Mouse (Mus musculus) midbrain, postnatal 0 days (tissue): ENCODE data around the gene Epas1. TPM values are rescaled to one million over a fixed set of nuclear protein-coding genes. Genes with fewer than 3 reads are reported as not detected.

Experiments used
- ATAC-seq: fragments of 200-750 bp; cut with Nextera tagmentation; 2 replicates; pipeline ENCODE4 v1.8.0; 2017; ENCODE audit warnings: moderate number of reproducible peaks, mild to moderate bottlenecking, moderate TSS enrichment, moderate library complexity; ENCODE audit not compliant: low FRiP score
- DNase-seq: peaks from one replicate; pipeline ENCODE4 v3.0.0-alpha.2; 2015; ENCODE audit warnings: low spot score
- H3K27ac ChIP-seq: fragments of 300-500 bp; sonication (generic); 2 replicates; pipeline ENCODE4 v1.5.1; 2014; ENCODE audit warnings: low read depth, mild to moderate bottlenecking, low read length, mixed read lengths
- H3K27me3 ChIP-seq: fragments of 300-500 bp; sonication (generic); 2 replicates; pipeline ENCODE4 v1.6.1; 2014; ENCODE audit warnings: low read length, control low read depth, mixed read lengths; ENCODE audit not compliant: insufficient read depth
- H3K36me3 ChIP-seq: fragments of 300-500 bp; sonication (generic); 2 replicates; pipeline ENCODE4 v1.6.1; 2014; ENCODE audit warnings: low read length, control low read depth, mixed read lengths; ENCODE audit not compliant: insufficient read depth
- H3K4me1 ChIP-seq: fragments of 300-500 bp; sonication (generic); 2 replicates; pipeline ENCODE4 v1.6.1; 2014; ENCODE audit warnings: mild to moderate bottlenecking, control low read depth, antibody characterized with exemption, low read length, mixed read lengths; ENCODE audit not compliant: insufficient read depth
- H3K4me2 ChIP-seq: fragments of 300-500 bp; sonication (generic); 2 replicates; pipeline ENCODE4 v1.6.1; 2014; ENCODE audit warnings: low read depth, mild to moderate bottlenecking, low read length, mixed read lengths; ENCODE audit not compliant: poor library complexity, severe bottlenecking
- H3K4me3 ChIP-seq: fragments of 300-500 bp; sonication (generic); 2 replicates; pipeline ENCODE4 v1.5.1; 2014; ENCODE audit warnings: low read depth, mild to moderate bottlenecking, low read length, moderate library complexity
- H3K9ac ChIP-seq: fragments of 300-500 bp; sonication (generic); replicated peaks from 2 replicates; pipeline ENCODE4 v1.6.1; 2014; ENCODE audit warnings: mild to moderate bottlenecking, low read length, moderate library complexity, mixed read lengths; ENCODE audit not compliant: poor library complexity, severe bottlenecking
- H3K9me3 ChIP-seq: fragments of 300-500 bp; sonication (generic); 2 replicates; pipeline ENCODE4 v1.6.1; 2016; ENCODE audit warnings: low read length, control low read depth
- CTCF ChIP-seq: IDR thresholded peaks from 2 replicates; pipeline ENCODE4 v1.5.1; 2016; ENCODE audit warnings: antibody characterized with exemption, mild to moderate bottlenecking
- WGBS: fragments of 180-500 bp; shearing (Covaris S2); extraction: QIAGEN DNeasy Blood & Tissue Kit; methylation state at CpG from one replicate; pipeline ENCODE4 v1.1.7; 2014; 5-methylcytosine and 5-hydroxymethylcytosine counted together
- polyA plus RNA-seq: library from polyadenylated mRNA; unstranded; fragments of >200 nt; fragmentation: Nextera tagmentation; extraction: Ambion mirVana; gene quantifications from 2 replicates; pipeline ENCODE4 v1.2.1, GENCODE M21; 2015
- total RNA-seq: library from RNA; depleted of rRNA; stranded (reverse); fragments of >200 nt; gene quantifications from 2 replicates; pipeline ENCODE4 v1.2.3, GENCODE M21; 2014

Epas1 gene
- total and polyA plus RNA-seq, 2 experiments from 2014 or later, result 6.3 to 17.5 TPM

DNA sequence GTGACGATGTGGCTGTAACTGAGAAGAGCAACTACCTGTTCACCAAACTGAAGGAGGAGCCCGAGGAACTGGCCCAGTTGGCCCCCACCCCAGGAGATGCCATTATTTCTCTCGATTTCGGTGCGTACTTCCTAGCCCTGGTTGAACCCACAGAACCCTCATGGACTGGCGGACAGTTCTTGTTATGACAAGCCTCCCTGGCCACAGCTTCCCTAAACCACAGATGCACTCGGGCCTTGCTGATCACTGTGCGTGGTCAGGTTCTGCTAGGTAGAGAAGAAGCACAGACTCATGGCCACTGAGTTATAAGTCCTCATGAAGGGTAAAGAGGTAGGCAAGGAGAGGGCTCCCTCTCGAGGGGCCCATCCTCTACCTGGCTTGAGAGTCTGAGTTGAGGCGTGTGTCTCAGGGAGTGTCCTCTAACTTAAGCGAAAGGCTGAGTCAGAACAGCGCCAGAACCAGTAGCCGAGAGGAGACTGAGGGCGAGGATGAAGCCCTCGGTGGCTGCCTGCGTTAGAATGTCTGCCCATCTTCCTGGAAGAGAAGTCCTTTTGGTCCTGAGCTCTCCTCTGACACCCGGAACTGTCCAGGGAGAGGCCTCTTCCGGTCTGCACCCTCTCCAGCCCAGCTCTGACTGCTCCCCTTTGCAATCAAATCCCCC, 71.1 kb downstream of the Epas1 start:
- H3K4me2 ChIP-seq, result no peak overlapping the region
- 93% methylated on average over 17 of the region's 18 CpGs for WGBS
- H3K4me1 ChIP-seq, result no peaks in the 10 kb centered on the region
- H3K27ac ChIP-seq, result no peak overlapping the region
- H3K9ac ChIP-seq, result no peak overlapping the region
- DNase-seq (no peak), ATAC-seq (no peak)
- no peak overlapping the region for H3K4me3 ChIP-seq
- no peaks in the 10 kb centered on the region; the same call in 1 of the 2 replicates for H3K36me3 ChIP-seq
- TF ChIP-seq CTCF, result no peak
- no peaks in the 10 kb centered on the region for H3K27me3 ChIP-seq
- H3K9me3 ChIP-seq, result no peaks in the 10 kb centered on the region

GRCm38 (mm10) chr17:86825163-86825902, 71.8 kb downstream of the Epas1 start:
- Histone ChIP-seq H3K9ac (no peak overlapping the region), H3K27me3 (no peaks in the 10 kb centered on the region), H3K4me3 (no peak overlapping the region), H3K36me3 (no peaks in the 10 kb centered on the region; the same call in 1 of the 2 replicates), H3K9me3 (no peaks in the 10 kb centered on the region), H3K27ac (no peak overlapping the region), H3K4me1 (no peaks in the 10 kb centered on the region), H3K4me2 (no peak overlapping the region)
- no peak for DNase-seq
- 88% methylated on average over 9 of the region's 9 CpGs for WGBS
- no peak for TF ChIP-seq CTCF
- no peak for ATAC-seq

GRCm38 (mm10) chr17:86826376-86826775, 72.9 kb downstream of the Epas1 start:
- H3K36me3 ChIP-seq, result no peaks in the 10 kb centered on the region; the same call in 1 of the 2 replicates
- ATAC-seq (no peak), DNase-seq (no peak)
- H3K9ac ChIP-seq, result no peak overlapping the region
- no peaks in the 10 kb centered on the region for H3K4me1 ChIP-seq
- no peaks in the 10 kb centered on the region for H3K27me3 ChIP-seq
- WGBS, result 92% methylated on average over 17 of the region's 17 CpGs
- H3K9me3 ChIP-seq, result no peaks in the 10 kb centered on the region
- no peak overlapping the region for H3K4me2 ChIP-seq
- TF ChIP-seq CTCF, result no peak
- no peak overlapping the region for H3K4me3 ChIP-seq
- no peak overlapping the region for H3K27ac ChIP-seq

- TF ChIP-seq CTCF, result no peak
- no peak overlapping the region for H3K4me3 ChIP-seq
- H3K9me3 ChIP-seq, result no peaks in the 10 kb centered on the region
- H3K4me2 ChIP-seq, result no peak overlapping the region
- H3K27me3 ChIP-seq, result no peaks in the 10 kb centered on the region
- no peak for ATAC-seq
- H3K27ac ChIP-seq, result no peak overlapping the region
- H3K36me3 ChIP-seq, result no peaks in the 10 kb centered on the region; the same call in 1 of the 2 replicates
- no peak overlapping the region for H3K9ac ChIP-seq
- WGBS, result 96% methylated on average over 19 of the region's 19 CpGs
- DNase-seq, result no peak
- no peaks in the 10 kb centered on the region for H3K4me1 ChIP-seq
Observed at GRCm38 (mm10) chr17:86827391-86828165, 74.1 kb downstream of the Epas1 start.

DNA sequence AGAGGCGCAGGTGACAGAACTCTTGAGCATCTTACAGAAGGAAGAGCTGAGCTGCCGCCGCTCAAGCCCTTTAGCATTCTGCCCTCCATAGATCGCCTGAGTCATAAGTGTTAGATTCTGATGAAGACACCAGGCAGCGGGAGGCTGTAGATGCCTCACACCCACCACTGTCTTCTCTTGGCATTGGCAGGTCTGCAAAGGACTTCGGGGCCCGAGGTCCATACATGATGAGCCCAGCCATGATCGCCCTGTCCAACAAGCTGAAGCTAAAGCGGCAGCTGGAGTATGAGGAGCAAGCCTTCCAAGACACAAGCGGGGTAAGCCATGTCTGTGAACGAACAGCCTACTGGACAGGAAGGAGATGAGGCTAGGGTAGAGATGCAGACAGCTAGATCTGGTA, 75.0 kb downstream of the Epas1 start:
- ATAC-seq (no peak), DNase-seq (no peak)
- no peak overlapping the region for H3K4me2 ChIP-seq
- no peaks in the 10 kb centered on the region for H3K4me1 ChIP-seq
- no peak overlapping the region for H3K4me3 ChIP-seq
- H3K36me3 ChIP-seq, result no peaks in the 10 kb centered on the region; the same call in 1 of the 2 replicates
- H3K9ac ChIP-seq, result no peak overlapping the region
- no peaks in the 10 kb centered on the region for H3K9me3 ChIP-seq
- TF ChIP-seq CTCF, result no peak
- WGBS, result 96% methylated on average over 11 of the region's 11 CpGs
- H3K27ac ChIP-seq, result no peak overlapping the region
- no peaks in the 10 kb centered on the region for H3K27me3 ChIP-seq
